Mouse (Mus musculus) thymus, postnatal 14 days (tissue): ENCODE results near the gene Tmod1.

Source experiments
- DNase-seq: peaks from one replicate; pipeline ENCODE4 v3.0.0; 2021

Gene Tmod1

DNA sequence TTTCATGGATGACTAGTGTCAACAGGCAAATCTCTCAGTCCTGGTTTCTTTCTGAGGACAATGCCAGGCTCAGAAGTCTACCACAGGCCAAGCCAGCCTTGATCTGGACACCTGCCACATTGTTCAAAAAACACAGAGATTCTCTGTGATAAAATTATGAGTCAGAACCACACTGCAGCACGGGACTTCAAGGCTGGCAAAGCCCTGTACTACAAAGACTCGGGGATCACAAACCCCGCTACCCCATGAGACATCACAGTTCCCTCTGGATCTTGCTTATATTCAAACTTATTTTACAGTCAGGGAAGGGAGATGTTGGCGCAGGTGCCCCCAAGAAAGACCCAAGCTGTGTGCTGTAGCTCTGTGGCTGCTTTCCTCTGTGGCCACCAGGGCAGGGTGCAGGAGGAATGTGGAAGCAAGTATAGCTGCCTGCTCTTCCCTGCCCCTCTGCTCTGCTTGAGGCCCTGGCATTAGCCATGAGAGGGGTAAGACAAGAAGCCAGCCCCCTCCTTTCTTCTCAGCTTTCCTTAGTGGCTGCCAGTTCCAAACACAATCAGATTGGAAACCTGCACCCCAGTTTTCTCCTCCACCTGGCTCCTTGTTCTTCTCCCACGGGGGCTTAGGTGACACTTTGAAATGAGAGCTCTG lies 53.8 kb downstream of the Tmod1 start:
- DNase-seq, result no peak

GRCm38 (mm10) chr4:46094916-46095825 lies 56.4 kb downstream of the Tmod1 start:
- DNase-seq, result peak; percentile 19

- no peak for DNase-seq
Measured at GRCm38 (mm10) chr4:46095826-46096159, 57.1 kb downstream of the Tmod1 start.

DNA sequence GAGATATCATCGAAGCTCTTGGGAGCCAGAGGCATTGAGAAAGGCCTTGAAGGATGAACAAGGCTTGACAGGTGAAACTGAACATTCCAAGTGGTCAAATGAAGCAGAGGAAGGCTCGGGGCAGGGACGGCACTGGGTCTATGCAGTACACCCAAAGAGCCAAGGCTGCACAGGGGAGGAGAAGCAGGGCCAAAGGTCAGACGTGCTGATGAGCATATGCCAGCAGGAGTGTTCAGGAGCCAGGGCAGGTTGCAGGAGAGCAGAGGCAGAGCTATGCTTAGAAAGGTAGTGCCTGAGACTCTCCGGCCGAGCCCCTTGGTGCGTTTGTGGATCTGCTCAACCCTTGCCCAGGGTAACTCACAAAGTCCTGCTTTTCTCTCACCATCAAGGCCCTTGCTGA lies 57.8 kb downstream of the Tmod1 start:
- DNase-seq, result no peak

DNA sequence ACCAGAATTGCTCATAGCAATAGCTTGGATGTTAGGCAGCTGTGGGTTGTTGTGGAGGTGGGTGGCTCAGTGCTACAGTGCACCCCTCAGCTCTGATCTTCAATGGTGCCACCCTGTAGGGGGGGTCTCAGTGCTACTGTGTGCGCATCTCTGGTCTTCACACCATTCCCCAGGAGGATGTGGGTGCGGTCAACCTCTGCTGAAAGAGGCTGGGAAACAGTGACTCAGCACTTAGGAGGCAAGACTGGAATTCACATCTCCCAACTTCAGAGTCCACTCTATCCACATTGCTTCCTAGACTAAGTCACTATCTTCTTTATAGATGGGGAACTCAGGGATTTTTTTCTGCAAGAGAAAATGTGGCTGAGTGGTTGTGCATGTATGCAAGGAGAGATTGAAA lies 58.9 kb downstream of the Tmod1 start:
- DNase-seq, result no peak

- DNase-seq, result no peak
Measured at GRCm38 (mm10) chr4:46099132-46099531, 60.4 kb downstream of the Tmod1 start.

DNA sequence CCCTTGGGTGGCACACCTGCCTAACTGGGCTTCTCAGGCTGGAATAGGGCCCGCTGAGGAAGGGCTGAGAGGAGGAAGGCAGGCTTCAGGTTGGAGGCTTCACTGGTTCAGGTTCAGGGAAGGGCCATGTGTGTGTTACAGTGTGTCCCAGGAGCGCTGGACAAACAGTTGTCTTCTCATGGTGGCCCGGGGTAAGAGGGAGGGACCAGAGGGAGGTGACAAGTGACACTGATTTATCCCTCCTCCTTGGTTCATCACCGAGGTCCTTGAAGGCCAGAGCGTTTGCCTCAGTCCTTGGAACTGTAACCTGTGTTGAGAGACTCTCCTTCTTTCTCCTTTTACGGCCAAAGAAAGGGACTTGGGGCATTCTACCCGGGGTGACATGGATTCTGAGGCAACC lies 61.8 kb downstream of the Tmod1 start:
- no peak for DNase-seq

GRCm38 (mm10) chr4:46101211-46101711 lies 62.5 kb downstream of the Tmod1 start:
- no peak for DNase-seq

DNA sequence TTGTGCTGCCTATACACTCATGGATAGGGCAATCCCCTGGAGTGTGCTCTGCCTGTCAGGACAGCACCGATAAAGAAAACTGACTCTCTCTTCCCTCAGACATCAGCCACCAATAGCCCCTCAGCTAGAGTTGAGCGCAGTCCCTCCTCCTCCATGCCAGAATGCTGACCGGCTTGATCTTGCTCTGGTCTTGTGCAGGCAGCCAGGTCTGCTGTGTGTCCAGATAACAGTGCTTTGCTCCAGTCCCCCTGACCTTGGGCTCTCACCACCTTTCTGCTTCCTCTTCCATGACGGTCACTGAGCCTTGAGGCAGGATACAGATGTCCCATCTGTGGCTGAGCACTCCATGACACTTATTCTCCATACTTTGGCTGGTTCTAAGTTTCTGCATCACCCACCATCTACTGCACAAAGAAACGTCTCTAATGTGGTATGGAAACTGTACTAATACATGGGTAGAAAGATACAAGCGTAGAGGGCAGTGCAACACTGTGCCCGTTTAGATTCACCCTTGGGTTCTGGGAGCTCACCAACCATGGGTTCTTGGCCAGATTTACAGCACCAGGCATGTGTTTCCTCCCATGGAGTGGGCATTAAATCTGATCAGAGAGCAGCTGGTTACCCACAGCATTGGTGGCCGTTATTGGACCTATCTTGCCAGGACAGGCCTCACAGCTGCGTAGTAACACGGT lies 63.5 kb downstream of the Tmod1 start:
- no peak for DNase-seq

DNA sequence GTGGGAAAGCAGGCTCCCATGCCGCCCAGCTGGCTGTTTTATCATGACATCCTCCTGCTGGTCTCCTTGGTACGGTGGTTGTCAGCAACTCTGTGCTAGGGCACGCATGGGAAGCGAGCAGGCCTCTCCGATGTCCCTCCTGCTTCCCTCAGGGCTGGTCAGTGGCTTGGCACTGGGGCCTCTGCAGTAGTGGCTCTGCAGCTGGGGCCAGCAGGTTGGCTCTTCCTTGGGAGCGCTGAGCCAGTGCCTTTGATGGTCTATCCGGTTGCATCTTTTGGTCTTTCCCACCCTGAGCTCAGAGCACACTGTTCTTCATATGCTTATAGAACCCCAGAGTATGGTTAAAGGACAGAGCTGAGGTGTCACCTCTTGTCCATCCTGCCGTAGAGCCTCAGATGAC lies 71.3 kb downstream of the Tmod1 start:
- no peak for DNase-seq

DNA sequence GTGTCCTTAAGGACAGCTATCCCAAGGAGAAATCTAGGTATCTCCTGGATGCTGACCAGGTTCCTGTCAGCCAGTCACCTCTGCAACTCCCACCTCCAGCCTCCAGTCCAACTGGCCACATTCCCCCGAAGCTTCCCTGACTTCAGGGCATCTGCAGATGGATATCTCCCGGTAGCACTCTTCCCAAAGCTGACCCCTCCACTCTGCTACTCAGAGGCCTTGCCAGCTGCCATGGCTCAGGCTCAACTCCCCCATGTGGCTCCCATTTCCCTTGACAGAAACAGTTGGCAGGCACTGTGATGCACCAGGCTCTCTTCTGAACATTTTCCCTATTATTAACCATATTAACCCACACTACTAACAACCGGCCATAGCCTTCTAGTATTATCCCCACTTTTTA lies 72.6 kb downstream of the Tmod1 start:
- no peak for DNase-seq

DNA sequence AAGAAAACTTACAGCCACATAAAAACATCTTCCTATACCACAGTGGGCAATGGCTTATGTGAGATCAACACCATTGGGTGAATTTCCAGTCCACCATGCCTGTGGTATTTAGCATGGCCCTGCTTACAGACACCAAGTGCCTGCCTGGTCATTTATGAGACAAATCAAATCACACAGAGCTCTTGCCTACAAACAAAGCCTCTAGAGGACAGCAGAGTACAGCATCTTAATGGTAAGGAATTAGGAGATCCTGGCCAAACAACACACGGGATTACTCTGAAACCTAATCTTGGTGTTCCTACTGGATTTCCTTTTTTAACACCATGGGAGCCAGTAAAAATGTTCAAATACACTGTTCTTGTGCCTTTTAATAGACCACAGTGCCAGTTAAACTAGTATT lies 76.6 kb downstream of the Tmod1 start:
- no peak for DNase-seq

DNA sequence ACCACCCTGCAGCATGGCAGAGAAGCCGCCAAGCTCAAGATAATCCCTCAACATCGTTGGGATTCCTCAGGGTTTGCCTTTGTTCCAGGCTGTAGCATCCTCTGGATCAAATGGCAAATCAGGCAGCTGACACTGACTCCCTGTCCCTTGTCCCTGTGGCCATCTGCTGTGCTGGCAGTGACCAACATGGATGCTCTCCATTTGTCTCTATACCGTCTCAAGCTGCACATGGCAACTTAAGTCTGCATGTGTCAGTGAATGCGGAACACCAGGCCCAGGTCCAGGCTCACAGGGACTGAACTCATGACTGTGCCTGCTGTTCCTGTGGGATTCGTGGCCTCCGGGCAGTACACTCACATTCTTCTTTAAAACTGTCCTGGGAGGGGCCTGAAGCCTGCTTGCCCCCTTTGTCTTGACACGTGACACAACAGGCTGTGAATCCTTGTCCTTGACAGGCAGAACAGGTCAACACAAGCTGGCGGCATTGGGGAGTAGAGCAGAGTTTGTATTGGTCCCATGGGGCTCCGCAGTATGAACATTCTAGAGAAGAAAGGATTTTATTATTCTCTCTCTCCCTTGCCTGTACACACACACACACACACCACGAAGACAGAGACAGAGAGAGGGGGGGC lies 77.9 kb downstream of the Tmod1 start:
- DNase-seq, result no peak

DNA sequence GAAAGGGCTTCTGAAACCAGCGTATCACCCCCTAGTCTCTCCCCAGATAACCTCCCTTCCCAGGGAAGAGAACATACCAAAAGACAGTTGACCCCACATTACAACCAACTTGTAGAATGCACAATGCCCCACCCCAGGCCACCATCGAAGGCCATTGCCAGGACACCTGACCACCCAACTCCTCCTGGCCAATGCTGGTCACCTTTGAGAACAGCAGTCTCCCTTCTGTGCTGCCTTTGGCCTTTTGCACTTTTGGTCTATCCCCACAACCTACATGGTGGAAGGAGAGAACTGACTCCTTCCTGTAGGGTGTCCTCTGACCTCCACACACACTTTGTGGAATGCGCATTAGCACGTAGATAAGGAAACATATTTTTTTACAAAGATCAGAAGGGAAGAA lies 78.8 kb downstream of the Tmod1 start:
- DNase-seq, result no peak

DNA sequence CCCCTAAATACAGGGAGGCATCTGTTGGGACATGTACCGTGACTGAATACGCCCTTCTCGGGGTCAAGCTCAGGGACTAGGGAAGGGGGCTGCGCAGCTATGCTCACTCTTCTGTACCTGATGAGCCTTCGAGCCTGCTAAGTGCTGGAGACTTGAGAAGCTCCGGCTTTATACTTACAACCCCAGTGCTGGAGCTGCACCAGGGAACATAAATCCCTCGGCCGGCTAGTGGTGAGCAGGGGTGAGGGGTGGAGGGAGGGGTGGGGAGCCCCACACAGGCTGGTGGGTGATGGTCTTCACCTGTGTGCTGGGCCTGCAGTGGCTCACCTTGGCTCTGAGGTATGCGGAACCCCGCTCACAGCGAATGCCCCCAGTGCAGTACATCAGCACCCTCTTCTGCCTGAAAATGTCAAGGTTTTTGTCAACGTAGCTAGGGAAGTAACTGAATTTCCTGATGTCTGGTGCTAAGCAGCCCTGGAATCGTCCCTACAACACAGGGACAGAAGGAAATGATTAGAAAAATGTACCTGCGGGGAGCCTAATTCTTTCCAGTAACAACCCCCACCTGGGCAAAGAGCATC lies 80.9 kb downstream of the Tmod1 start:
- no peak for DNase-seq

DNA sequence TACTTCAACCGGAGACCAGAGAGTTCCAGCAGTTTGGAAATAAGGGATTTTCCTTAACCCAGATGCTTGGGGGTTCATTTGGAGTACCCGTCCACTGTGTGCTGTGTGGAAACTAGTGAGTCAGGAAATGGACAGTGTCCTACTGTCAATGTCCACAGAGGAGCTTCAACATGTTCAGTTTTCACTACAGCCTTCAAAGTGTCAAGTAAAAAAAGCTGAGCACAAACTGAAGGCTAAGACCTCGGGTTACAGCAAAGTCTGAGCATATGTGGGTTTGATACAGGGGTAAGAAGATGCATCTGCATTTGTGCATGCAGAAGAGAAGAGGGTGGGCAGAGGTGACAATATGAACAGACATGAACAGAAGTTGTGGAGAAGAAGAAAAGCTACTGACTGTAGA lies 82.0 kb downstream of the Tmod1 start:
- DNase-seq, result no peak

DNA sequence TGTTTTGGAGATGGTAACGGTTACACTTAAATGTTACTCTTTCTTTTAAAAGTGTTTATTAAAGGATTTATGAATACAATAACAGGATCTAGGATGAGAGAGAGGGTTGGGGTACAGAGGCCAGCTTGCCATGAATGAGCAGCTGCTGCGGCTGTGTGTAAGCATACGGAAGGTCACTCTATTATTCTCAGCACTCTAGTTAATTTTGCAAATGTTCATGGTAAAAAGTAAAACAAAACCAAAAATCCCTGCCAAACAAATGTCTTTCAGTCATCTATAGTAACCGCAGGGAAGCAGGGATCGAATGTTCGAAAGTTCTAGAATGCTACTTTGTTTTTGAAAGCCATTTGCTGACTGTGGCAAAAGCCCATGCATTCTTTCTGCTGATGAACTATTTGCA lies 84.6 kb downstream of the Tmod1 start:
- no peak for DNase-seq

- peak; percentile 67 for DNase-seq
Measured at GRCm38 (mm10) chr4:46126541-46126940, 87.8 kb downstream of the Tmod1 start.

GRCm38 (mm10) chr4:46129311-46130004 lies 90.7 kb downstream of the Tmod1 start:
- no peak for DNase-seq

DNA sequence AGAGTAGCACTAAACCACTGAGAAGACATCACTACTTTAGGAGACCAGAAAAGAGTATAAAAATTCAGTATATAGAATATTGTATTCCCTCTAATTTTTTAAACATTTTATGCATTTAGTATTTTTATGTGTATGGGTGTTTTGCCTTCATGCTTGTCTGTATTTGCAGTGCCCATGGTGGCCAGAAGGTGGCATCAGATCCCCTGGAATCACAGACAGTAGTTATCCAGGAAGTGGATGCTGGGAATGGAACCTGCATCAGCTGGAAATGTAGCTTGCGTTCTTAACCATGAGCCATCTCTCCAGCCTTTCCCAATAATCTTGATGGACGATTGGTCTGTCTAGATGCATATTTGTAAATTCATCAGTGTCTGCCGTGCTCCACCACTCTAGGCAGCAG lies 91.5 kb downstream of the Tmod1 start:
- DNase-seq, result peak; percentile 64

- DNase-seq, result no peak
Measured at GRCm38 (mm10) chr4:46131791-46132190, 93.1 kb downstream of the Tmod1 start.

DNA sequence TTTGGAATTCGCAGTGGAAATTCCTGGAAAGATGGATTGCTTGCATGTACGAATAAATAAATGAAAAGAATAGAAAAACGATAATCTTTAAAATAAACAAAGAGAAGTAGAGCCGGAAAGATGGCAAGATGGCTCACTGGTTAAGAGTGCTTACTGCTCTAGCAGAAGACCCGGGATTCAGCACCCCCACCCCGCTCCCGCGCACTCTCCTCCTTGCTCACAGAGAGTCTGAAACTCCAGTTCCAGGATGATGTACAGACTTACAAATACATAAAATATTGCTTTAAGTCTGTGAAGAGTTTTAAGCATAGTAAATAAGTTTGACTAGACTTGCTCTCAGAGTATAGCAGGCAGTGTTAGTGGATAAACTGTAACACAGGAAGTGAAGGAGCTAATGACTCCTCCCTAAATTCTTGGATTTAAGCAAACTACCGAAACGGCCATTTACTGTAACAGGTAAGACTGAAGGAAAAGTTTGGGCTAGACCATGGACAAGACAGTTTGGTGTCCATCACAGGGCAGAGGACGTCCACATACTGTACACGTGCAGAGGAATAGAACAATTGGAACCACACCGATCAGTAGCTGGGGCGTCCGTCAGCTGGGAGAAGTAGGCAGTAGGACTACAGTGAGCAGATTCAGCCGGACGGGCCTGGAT lies 99.0 kb downstream of the Tmod1 start:
- peak; percentile 23 for DNase-seq
